Mouse (Mus musculus): ENCODE results near the gene Gstp2. TPM values are rescaled to one million over a fixed set of nuclear protein-coding genes. Genes with fewer than 3 reads are reported as not detected.

The Gstp2 gene
- polyA plus RNA-seq, 1 experiment from 2014 or later = 13.2 TPM

DNA sequence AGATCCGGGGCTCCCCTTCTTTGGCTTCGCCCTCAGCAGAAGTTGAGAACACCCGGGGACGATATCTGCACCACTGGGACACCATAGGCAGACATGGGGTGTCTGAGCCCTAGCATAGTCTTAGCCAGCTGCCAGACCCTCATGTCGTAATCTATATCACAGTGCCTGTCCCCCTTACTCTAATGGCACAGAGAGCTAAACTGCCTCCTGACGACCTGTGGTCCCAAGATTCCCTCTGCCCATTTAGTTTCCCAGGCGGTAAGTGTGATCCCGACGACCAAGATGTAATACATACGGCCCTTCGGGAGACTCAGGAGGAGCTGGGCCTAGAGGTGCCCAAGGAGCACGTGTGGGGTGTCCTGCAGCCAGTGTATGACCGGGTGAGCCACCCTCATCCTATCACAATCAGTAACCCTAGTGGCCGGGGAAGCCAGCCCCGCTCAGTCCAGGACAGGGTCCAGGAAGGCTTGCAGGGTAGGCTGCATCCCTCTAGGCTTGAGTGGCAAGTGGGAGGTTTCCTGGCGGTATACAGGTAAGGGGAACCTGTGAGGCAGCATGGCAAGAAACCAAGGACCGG, 44.8 kb downstream of the Gstp2 start:
- no peak for ATAC-seq (ENCODE audit: insufficient read depth, low FRiP score, low read depth)
- Histone ChIP-seq H3K27ac (peak overlapping the region; percentile 99), H3K9ac (peak overlapping the region; percentile 73), H3K4me2 (peak overlapping the region; percentile 84), H3K36me3 (no peaks in the 10 kb centered on the region), H3K4me3 (replicated peaks) (peak overlapping the region; percentile 82), H3K4me1 (peaks cover 19% of the 10 kb centered on the region), H3K27me3 (replicated peaks) (no peaks in the 10 kb centered on the region), H3K9me3 (no peaks in the 10 kb centered on the region)
- WGBS = 18% methylated on average over 17 of the region's 17 CpGs

DNA sequence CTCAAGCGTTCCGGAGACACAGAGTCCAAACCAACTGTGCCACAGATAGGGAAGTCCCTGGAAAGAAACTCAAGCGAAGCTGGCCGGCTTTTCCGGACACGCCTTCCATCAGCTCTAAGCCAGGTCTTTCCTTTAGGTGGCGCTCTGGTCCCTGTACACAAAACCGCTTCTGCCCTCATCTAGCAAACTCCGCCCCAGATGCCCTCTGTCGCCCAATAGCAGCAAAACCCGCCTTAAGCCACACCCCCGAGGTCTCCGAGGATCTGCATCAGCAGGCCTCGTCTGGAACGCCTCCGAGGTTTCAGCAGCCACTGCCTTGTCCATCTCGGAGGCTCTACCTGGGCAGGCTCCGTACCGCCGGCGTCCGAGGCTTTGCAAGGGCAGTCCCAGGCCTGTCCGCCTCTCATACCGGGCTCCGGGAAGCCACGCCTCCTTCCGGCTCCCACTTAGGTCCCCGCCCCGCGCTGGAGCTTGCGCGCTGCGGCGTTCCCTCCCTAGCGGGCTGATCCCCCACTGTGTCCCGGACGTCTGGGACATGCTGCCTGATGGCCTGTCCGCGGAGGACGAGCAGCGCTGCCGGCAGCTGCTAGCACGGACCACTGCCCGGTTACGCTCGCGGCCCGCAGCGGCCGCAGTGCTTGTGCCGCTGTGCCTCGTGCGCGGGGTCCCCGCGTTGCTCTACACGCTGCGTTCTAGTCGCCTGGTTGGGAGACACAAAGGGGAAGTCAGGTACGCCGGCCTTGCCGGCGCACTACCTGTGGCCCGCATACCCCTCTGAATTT, 45.5 kb downstream of the Gstp2 start, which contains the start of the genes Nudt8 and Gm49405:
Nudt8 (plus strand) TSS at position 462 of the 782 bp plus-strand sequence.
Gm49405 (plus strand) TSS at position 508 of the 782 bp plus-strand sequence.
- peak; percentile 91 for ATAC-seq (ENCODE audit: insufficient read depth, low FRiP score, low read depth)
- Histone ChIP-seq H3K4me1 (peaks cover 19% of the 10 kb centered on the region), H3K9me3 (no peaks in the 10 kb centered on the region), H3K27ac (peak within 1 kb of the TSS; percentile 99), H3K27me3 (replicated peaks) (no peaks in the 10 kb centered on the region), H3K36me3 (no peaks in the 10 kb centered on the region), H3K4me3 (replicated peaks) (peak within 1 kb of the TSS; percentile 82), H3K4me2 (peak within 1 kb of the TSS; percentile 84), H3K9ac (peak within 1 kb of the TSS; percentile 73)
- under 1% methylated on average over 64 of the region's 64 CpGs for WGBS

DNA sequence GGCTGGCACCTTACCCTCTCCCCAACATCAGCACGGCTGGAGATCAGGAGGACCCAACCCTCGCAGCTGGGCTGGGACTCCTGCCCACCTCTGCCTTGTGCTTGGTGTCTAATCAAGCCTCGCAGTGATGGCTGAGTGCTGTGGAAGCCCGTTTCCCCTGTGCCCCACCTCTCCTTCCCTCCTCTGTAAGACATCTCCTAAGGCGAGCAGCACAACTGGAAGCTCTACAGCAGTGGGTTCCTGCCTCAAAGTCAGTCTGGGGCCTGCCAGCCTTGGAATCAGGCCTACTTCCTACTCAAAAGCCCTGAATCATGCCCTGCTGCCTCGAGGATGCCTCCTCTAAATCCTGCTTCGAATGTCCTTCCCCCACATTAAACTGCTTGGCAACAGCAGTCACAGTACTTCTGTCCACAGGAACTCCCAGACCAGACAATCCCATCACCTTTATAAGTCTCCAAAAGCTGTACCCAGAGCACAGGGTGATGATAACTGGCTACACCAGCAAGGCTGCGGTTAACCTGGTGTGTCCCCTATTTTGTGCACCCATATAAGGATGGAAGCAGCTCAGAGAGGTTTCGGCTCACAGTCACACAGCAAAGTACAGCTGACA, 46.6 kb downstream of the Gstp2 start:
- Histone ChIP-seq H3K4me3 (replicated peaks) (peak overlapping the region; percentile 82), H3K9ac (peak overlapping the region; percentile 23; the same call in 1 of the 2 replicates), H3K36me3 (no peaks in the 10 kb centered on the region), H3K27me3 (replicated peaks) (no peaks in the 10 kb centered on the region), H3K4me2 (peak overlapping the region; percentile 84), H3K9me3 (no peaks in the 10 kb centered on the region), H3K4me1 (peaks cover 19% of the 10 kb centered on the region), H3K27ac (no peak overlapping the region)
- no peak for ATAC-seq (ENCODE audit: insufficient read depth, low FRiP score, low read depth)
- 86% methylated on average over 9 of the region's 9 CpGs for whole genome bisulfite sequencing

- Histone ChIP-seq H3K9me3 (no peaks in the 10 kb centered on the region), H3K27me3 (replicated peaks) (no peaks in the 10 kb centered on the region), H3K4me1 (peaks cover 19% of the 10 kb centered on the region), H3K4me3 (replicated peaks) (no peak overlapping the region), H3K9ac (no peak overlapping the region), H3K4me2 (no peak overlapping the region), H3K36me3 (no peaks in the 10 kb centered on the region), H3K27ac (no peak overlapping the region)
- 71% methylated on average over 8 of the region's 8 CpGs for WGBS
- ATAC-seq (ENCODE audit: insufficient read depth, low FRiP score, low read depth) = no peak
Measured at GRCm38 (mm10) chr19:3998335-3998734, 47.5 kb downstream of the Gstp2 start.

DNA sequence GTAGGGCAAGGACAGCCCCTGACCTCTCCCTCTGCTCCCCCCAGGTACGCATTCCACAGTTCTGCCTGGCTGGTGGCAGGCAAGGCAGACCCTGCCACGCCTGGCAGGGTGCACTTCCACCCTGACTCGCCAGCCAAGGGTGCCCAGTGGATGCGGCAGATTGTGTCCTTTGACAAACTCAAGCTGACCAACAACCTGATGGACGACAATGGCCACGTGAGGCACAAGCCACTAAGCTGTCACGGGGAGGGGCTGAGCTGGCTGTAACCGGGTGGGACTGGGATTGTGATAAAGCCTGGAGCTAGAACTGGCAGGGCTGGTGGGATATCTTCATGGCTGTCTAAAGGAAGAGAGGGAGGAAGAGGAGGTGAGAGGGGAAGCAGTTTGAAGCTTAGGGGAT, 48.6 kb downstream of the Gstp2 start:
- Histone ChIP-seq H3K27me3 (replicated peaks) (no peaks in the 10 kb centered on the region), H3K27ac (no peak overlapping the region), H3K36me3 (no peaks in the 10 kb centered on the region), H3K4me1 (peaks cover 19% of the 10 kb centered on the region), H3K4me2 (no peak overlapping the region), H3K4me3 (replicated peaks) (no peak overlapping the region), H3K9me3 (no peaks in the 10 kb centered on the region), H3K9ac (no peak overlapping the region)
- no peak for ATAC-seq (ENCODE audit: insufficient read depth, low FRiP score, low read depth)
- WGBS = 47% methylated on average over 8 of the region's 8 CpGs

DNA sequence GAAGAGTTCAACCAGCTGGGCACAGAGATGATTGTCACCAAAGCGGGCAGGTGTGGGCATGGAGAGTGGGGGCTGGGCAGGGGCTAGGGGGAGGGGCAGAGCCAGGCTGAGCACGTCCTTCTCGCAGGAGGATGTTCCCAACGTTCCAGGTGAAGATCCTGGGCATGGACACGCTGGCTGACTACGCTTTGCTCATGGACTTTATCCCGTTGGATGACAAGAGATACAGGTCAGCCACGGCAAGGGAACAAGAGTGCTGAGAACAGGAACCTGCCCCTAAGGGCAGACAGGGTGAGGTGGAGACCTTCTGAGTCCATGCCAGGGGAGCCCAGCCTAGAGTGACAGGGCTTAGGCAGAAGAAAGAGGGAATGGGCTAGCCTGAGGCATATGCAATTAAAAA, 49.1 kb downstream of the Gstp2 start:
- H3K4me1 ChIP-seq = peaks cover 16% of the 10 kb centered on the region
- no peak for ATAC-seq (ENCODE audit: insufficient read depth, low FRiP score, low read depth)
- 80% methylated on average over 8 of the region's 8 CpGs for WGBS
- no peaks in the 10 kb centered on the region for H3K27me3 ChIP-seq (replicated peaks)
- no peak overlapping the region for H3K9ac ChIP-seq
- no peak overlapping the region for H3K27ac ChIP-seq
- H3K4me3 ChIP-seq (replicated peaks) = no peak overlapping the region
- H3K9me3 ChIP-seq = no peaks in the 10 kb centered on the region
- no peak overlapping the region for H3K4me2 ChIP-seq
- no peaks in the 10 kb centered on the region for H3K36me3 ChIP-seq

GRCm38 (mm10) chr19:3996106-3996505, 49.7 kb downstream of the Gstp2 start:
- no peak overlapping the region for H3K4me2 ChIP-seq
- no peak overlapping the region for H3K27ac ChIP-seq
- peaks cover 9% of the 10 kb centered on the region for H3K4me1 ChIP-seq
- no peak overlapping the region for H3K9ac ChIP-seq
- no peaks in the 10 kb centered on the region for H3K9me3 ChIP-seq
- no peaks in the 10 kb centered on the region for H3K27me3 ChIP-seq (replicated peaks)
- ATAC-seq (ENCODE audit: insufficient read depth, low FRiP score, low read depth) = no peak
- 67% methylated on average over 7 of the region's 7 CpGs for WGBS
- no peaks in the 10 kb centered on the region for H3K36me3 ChIP-seq
- no peak overlapping the region for H3K4me3 ChIP-seq (replicated peaks)

GRCm38 (mm10) chr19:3995505-3995904, 50.3 kb downstream of the Gstp2 start:
- Histone ChIP-seq H3K4me1 (0 out of 2 replicates have a peak, but pooled peaks cover 7% of the 10 kb centered on the region), H3K9ac (no peak overlapping the region), H3K4me3 (replicated peaks) (no peak overlapping the region), H3K4me2 (no peak overlapping the region), H3K36me3 (no peaks in the 10 kb centered on the region), H3K9me3 (no peaks in the 10 kb centered on the region), H3K27ac (no peak overlapping the region), H3K27me3 (replicated peaks) (no peaks in the 10 kb centered on the region)
- no peak for ATAC-seq (ENCODE audit: insufficient read depth, low FRiP score, low read depth)
- 71% methylated on average over 3 of the region's 3 CpGs for WGBS

- 59% methylated on average over 6 of the region's 6 CpGs for WGBS
- ATAC-seq (ENCODE audit: insufficient read depth, low FRiP score, low read depth) = no peak
- no peaks in the 10 kb centered on the region for H3K27me3 ChIP-seq (replicated peaks)
Measured at GRCm38 (mm10) chr19:3994932-3995331, 50.9 kb downstream of the Gstp2 start.

GRCm38 (mm10) chr19:3992416-3992815, 53.4 kb downstream of the Gstp2 start, which contains the start of gene Tbx10:
Tbx10 (plus strand) TSS chr19:3992752.
- ATAC-seq (ENCODE audit: insufficient read depth, low FRiP score, low read depth) = no peak
- H3K4me2 ChIP-seq = no peak within 1 kb of the TSS

More at GRCm38 (mm10) chr19:3994932-3995331, 50.9 kb downstream of the Gstp2 start:
- no peak overlapping the region for H3K27ac ChIP-seq
- H3K4me2 ChIP-seq = no peak overlapping the region
- H3K9me3 ChIP-seq = no peaks in the 10 kb centered on the region
- H3K4me1 ChIP-seq = 0 out of 2 replicates have a peak, but pooled peaks cover 7% of the 10 kb centered on the region
- no peak overlapping the region for H3K4me3 ChIP-seq (replicated peaks)
- H3K36me3 ChIP-seq = no peaks in the 10 kb centered on the region
- H3K9ac ChIP-seq = no peak overlapping the region

GRCm38 (mm10) chr19:3991966-3992365, 53.9 kb downstream of the Gstp2 start:
- no peak overlapping the region for H3K4me3 ChIP-seq (replicated peaks)
- H3K4me1 ChIP-seq = peaks cover 2% of the 10 kb centered on the region
- no peak overlapping the region for H3K4me2 ChIP-seq
- H3K27me3 ChIP-seq (replicated peaks) = no peaks in the 10 kb centered on the region
- no peaks in the 10 kb centered on the region for H3K9me3 ChIP-seq
- no peak overlapping the region for H3K9ac ChIP-seq
- H3K27ac ChIP-seq = no peak overlapping the region
- ATAC-seq (ENCODE audit: insufficient read depth, low FRiP score, low read depth) = no peak
- H3K36me3 ChIP-seq = no peaks in the 10 kb centered on the region
- 81% methylated on average over 3 of the region's 3 CpGs for WGBS

More at GRCm38 (mm10) chr19:3992416-3992815, 53.4 kb downstream of the Gstp2 start, which contains the start of gene Tbx10:
- H3K4me3 ChIP-seq (replicated peaks) = no peak within 1 kb of the TSS
- 58% methylated on average over 5 of the region's 5 CpGs for WGBS
- H3K4me1 ChIP-seq = no peaks in the 10 kb centered on the region
- H3K36me3 ChIP-seq = no peaks in the 10 kb centered on the region
- no peaks in the 10 kb centered on the region for H3K9me3 ChIP-seq
- H3K27ac ChIP-seq = no peak within 1 kb of the TSS
- H3K27me3 ChIP-seq (replicated peaks) = no peaks in the 10 kb centered on the region
- no peak within 1 kb of the TSS for H3K9ac ChIP-seq

GRCm38 (mm10) chr19:3991562-3991961, 54.3 kb downstream of the Gstp2 start:
- Histone ChIP-seq H3K36me3 (no peaks in the 10 kb centered on the region), H3K4me1 (peaks cover 6% of the 10 kb centered on the region), H3K9ac (no peak overlapping the region), H3K27me3 (replicated peaks) (no peaks in the 10 kb centered on the region), H3K4me2 (no peak overlapping the region), H3K4me3 (replicated peaks) (no peak overlapping the region), H3K27ac (no peak overlapping the region), H3K9me3 (no peaks in the 10 kb centered on the region)
- WGBS = 86% methylated on average over 3 of the region's 3 CpGs
- no peak for ATAC-seq (ENCODE audit: insufficient read depth, low FRiP score, low read depth)

Measured in stomach, embryonic 15.5 days (tissue).